Mouse (Mus musculus) 3134 (cell line): ENCODE data around the gene Hcar2.

Source experiments
- DNase-seq: peaks from one replicate; pipeline ENCODE4 v3.0.0-alpha.2; 2011; ENCODE audit warnings: low spot score; ENCODE audit not compliant: insufficient read length; ENCODE audit errors: extremely low read depth

The Hcar2 gene

GRCm38 (mm10) chr5:123862374-123863350 is 2.6 kb downstream of the Hcar2 start:
- no peak for DNase-seq

DNA sequence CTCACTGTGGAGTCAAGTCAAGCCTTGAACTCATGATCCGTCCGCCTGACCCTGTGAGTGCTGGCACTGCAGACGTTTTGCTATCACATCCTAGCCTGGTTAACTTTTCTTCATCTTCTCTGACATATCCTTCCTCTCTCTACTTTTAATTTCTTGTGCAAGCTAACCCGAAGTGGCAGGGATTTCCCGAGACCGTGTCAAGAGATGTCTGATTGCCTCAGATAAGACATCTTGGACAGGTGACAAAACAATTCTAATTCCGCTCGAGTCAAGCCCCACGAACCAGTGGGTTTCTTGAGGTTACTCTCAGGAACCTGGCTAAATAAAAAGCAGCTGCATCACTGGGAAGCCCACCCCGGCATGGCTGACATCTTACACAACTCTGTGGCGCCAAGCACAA is 6.5 kb downstream of the Hcar2 start:
- no peak for DNase-seq

- DNase-seq: no peak
These were observed 10.8 kb downstream of the Hcar2 start for GRCm38 (mm10) chr5:123854511-123854910.

DNA sequence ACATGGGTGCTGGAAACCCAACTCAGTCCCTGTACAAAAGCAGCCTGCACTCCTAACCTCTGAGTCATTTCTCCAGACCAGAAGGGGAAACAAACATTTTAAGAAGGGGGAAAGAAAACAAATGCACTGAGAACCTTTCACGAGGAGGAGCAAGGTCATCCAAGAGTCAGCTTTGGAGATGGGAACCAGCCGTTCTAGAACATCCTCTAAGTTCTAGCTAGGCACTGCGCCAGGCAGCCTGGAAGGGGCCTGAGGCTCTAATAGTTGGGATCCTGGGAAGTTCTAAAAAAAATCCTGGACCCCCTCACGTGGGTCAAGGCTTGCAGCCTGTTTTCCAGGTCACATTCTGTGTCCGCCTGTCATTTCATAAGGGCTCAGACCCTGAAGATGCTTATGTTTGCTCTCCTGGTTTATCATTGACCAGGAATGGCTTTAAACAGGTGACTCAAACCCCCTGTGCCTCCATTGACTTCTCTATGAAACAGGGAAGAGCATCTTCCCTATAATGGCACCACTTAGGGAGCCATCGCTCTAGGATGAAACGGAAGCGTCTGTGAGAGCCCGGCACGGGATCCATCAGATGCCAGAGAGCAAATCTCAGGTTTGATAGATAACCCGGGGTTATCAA is 11.3 kb downstream of the Hcar2 start:
- DNase-seq: no peak

DNA sequence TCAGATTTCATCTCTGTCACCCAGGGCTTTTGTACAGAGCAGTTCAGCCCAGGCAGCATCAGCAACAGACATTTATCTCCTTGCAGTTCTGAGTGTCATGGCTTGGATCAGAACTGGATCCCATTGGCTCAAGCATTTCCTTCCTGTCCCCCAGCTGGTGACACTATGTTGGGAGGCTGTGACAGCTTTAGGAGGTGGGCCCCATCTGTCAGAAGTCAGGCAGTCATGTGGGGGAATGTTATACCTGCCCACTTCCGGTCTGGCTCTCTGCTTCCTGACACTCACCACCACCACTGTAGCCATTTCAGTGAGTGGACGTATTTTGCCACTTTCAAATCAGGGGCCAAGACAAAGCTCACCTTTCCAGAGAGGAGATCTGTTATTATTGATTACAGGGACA is 13.9 kb downstream of the Hcar2 start:
- no peak for DNase-seq

GRCm38 (mm10) chr5:123844316-123844715 is 21.0 kb downstream of the Hcar2 start:
- no peak for DNase-seq

GRCm38 (mm10) chr5:123843816-123844215 is 21.5 kb downstream of the Hcar2 start:
- DNase-seq: no peak

DNA sequence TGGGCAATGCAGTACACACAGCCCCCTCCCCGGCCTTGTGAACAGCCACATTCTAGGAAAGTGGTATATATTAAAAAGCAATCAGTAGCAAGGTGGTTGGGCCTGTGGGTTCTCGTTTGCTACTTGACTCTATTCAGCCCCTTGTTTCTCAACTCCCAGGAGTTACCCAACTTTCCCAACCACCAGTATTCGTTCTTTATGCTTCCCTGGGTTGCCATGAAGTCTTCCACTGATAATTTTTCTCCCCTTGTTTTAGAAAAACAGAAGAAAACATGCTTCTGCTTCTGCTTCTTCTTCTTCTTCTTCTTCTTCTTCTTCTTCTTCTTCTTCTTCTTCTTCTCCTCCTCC is 22.4 kb downstream of the Hcar2 start:
- no peak for DNase-seq

GRCm38 (mm10) chr5:123842221-123842934 is 22.9 kb downstream of the Hcar2 start:
- no peak for DNase-seq

DNA sequence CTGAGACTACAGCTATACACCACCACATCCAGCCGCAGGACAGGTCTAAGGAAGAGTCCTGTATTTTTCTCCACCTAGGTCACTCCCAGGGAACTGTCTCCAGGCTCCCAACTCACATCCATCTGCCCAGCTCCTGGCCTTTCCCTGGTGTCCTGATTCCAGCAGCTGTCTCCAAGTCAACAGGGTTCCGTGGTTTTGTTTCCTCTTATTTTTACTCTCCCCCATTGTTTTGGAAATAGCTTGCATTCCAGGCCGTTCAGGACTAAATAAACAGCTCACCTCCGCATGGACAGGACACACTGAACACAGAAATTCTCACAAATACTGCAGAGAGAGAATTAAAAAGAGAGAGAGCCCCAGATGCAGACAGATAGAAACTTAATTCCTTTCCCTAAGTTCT is 27.9 kb downstream of the Hcar2 start:
- DNase-seq: no peak

DNA sequence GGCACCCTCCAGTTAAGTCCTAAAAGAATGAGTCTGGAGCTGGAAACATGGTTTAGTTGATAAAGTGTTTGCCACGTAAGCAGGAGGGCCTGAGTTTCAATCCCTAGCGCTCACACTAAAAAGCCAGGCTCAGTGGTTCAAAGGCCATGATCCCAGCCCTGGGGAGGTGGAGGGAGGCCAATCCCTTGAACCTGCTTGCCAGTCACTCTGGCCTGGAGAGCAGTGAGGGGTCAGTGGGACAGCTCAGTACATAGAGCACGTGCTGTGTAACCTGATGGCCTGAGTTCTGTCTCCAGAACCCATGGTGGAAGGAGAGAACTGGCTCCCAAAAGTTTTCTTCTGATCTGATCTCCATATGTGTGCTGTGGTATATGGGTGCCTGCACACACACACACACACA is 30.5 kb downstream of the Hcar2 start:
- no peak for DNase-seq

- no peak for DNase-seq
These were observed 33.0 kb downstream of the Hcar2 start for GRCm38 (mm10) chr5:123832309-123832708.

GRCm38 (mm10) chr5:123827659-123828091 is 37.6 kb downstream of the Hcar2 start:
- DNase-seq: peak; percentile 59

- no peak for DNase-seq
These were observed 42.6 kb downstream of the Hcar2 start for GRCm38 (mm10) chr5:123822706-123823105.

- no peak for DNase-seq
These were observed 44.1 kb downstream of the Hcar2 start for GRCm38 (mm10) chr5:123821264-123821571.

DNA sequence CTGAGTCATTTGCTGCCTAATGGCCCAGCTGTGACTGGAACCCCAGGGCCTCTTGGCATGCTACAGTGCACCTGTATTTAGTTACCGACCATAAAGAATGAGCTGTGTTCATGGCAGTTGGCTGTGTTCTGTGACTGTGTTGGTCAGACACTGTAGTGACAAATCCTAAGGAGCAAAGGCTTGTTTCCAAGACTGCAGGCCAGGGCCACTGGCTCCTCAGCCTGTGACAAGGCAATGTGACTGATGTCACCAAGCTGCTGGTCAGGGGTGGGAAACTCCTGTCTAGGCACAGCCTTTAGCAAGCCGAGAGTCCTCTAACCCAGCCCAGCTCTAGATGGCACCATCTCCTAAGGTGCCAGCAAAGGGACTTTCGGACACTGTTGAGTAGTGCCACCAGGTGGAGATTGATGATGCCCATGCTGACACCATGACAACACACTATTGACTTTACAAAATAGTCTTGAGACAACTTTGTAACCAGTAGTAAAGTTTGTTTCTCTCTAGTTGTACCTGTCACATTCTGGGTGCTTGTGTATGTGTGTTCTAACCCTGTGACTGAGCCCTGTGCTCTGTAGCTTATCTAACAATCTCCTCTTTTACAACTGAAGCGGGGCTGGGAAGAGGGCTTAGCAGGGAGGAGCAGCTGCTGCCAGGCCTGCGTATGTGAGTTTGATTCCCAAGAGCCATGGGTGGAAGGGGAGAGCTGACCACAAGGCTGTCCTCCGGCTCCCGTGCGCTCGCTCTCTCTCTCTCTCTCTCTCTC is 44.6 kb downstream of the Hcar2 start:
- no peak for DNase-seq

GRCm38 (mm10) chr5:123818941-123819577 is 46.2 kb downstream of the Hcar2 start:
- no peak for DNase-seq

DNA sequence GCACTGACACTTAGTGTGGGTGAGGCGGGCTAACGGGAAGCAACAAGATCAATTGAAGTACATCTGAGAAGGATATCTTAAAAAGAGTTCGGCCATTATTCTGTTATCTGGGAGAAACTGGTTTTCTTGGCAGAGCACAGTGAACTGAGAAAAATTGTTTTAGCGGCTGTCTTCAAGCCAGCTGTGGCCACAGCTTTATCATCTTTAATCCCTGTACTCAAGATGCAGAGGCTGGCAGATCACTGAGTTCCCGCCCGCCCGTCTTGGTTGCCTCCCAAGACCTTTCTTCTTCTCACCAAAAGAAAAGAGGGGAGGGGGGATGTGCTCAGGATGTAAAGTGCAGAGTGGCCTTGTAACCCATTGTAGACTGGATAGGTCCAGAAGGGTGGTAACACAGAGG is 48.4 kb downstream of the Hcar2 start:
- DNase-seq: no peak
